Mouse (Mus musculus): ENCODE data around the gene Noxo1. TPM values are rescaled to one million over a fixed set of nuclear protein-coding genes. Genes with fewer than 3 reads are reported as not detected.
"Not testable (repeated sequence)": the region's sequence is repeated elsewhere in the genome, so short reads cannot be mapped to it uniquely, and the experiment has no call there.

The Noxo1 gene
- polyA plus RNA-seq (2012; rRNA removed) = 6.2 and 7.1 TPM in 2 replicates

DNA sequence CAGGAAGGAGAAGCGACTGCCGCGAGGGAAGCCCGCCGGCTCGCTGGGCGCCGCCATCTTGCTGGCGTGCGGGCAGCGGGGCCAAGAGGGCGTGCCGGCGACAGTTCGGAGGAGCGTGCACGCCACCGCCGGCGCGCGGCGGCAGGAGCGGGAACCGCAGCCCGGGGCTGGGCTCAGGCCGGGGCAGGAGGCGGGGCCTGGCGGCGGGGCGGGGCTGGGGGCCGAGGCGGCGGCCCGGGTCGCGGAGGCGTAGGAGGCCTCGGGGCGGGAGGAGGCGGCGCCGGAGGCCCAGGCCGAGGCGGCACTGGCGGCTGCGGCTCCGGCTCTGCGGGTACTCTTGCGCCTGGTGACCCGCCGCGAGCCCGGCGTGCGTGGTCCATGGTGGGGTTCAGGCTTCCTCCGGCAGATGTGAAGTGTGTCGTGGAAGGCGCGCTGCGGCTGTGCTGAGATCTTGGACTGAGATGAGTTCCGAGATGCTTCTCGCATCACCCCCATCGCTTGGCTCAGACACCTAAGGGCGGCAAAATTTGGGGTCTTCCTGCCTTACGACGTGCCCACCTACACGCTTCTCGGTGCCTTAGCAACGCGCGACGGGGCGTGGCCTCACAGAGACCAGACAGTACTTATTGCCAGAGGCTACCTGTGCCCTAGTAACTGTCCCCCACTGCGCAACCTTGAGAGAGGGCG, at the start of gene Noxo1, which contains the start of gene Gfer:
Gene Noxo1, plus strand, starts transcription at position 224 of the 687 bp plus-strand sequence.
Gene Gfer, minus strand, starts transcription at position 146 of the 687 bp plus-strand sequence.
- DNase-seq (ENCODE audit: low read depth) = no peak

DNA sequence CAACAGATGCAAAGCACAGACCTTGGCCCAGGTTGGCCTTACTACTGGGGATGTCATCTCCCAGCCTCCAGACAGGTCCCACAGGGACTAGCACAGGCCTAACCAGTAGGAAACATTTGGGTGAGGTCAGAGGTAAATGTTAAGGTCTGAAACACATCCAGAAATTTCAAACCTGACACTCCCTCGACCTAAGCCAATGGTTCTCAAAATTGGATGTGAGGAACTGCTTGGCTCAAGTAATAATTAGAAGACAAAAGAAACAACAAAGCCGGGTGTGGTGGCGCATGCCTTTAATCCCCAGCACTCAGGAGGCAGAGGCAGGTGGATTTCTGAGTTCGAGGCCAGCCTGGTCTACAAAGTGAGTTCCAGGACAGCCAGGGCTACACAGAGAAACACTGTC, 49.7 kb upstream of the Noxo1 start:
- DNase-seq (ENCODE audit: low read depth) = no peak

DNA sequence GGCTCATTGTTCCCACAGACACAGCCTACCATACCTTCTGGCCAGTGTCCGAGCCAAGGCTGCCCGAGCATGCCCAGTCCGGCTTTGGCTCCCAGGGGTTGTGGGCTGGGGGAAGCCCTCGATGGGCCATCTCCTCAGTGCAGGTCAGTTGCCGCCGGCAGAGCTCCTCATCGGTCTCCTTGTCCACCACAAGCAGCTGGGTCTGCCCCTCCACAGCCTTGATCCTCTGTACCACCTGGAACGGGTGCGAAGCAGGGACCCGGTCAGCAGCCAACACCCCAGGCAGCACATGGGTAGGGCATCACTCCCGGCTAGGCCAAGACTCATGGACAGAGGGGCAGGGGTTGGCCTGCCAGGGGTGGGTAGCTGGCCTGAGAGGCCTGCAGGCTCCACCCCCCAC, 48.5 kb upstream of the Noxo1 start:
- no peak for DNase-seq (ENCODE audit: low read depth)

DNA sequence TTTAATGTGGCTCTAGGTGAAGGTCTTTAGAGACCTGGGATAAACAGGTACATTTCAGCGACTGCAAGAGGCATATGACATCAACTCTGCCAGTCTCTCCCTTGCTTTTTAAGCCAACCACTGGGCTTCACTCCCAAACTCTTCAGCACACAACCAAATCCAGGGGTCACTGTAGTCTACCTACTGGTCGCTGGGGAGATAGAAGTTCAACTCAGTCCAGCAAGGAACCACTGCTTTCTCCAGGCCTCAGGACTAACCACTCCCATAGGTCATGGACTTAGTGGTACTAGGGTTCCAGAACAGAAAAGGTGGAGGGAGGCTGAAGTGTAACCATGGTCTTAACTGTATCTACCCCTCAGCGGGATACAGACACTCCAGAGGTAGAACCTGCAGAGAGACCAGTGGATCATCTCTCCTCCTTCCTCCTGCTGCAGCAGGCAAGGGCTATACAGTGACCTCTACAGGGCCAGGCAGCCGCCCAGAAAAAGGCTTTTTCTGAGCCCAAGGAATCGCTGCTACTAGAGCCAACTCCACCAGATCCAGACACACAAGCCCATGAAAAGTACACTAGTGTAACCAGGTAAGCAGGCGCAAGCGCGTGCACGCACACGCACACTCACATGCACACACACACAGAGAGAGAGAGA, 47.2 kb upstream of the Noxo1 start:
- no peak for DNase-seq (ENCODE audit: low read depth)

DNA sequence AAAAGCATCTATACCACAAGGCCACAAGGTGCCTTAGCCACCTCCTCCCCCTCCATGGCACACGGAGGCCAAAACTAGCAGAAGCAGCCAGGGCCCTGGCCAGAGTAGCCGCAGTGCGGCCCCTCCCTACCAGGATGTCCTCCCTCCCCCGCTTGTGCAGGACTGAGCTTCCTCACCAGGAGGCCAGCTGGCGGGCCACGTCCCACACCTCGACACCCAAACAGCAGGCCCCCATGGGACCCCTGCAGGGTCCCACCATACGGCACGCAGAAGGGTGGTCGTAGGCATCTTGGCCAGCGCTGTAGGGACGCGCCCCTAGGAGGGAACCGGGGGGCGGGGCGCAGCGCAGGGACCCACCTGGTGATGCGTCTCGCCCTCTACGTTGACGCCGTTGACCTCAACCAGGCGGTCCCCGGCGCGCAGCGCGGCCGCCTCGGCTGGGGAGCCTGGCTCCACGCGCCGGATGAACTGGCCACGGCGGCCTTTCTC, 46.4 kb upstream of the Noxo1 start:
- DNase-seq (ENCODE audit: low read depth) = no peak

DNA sequence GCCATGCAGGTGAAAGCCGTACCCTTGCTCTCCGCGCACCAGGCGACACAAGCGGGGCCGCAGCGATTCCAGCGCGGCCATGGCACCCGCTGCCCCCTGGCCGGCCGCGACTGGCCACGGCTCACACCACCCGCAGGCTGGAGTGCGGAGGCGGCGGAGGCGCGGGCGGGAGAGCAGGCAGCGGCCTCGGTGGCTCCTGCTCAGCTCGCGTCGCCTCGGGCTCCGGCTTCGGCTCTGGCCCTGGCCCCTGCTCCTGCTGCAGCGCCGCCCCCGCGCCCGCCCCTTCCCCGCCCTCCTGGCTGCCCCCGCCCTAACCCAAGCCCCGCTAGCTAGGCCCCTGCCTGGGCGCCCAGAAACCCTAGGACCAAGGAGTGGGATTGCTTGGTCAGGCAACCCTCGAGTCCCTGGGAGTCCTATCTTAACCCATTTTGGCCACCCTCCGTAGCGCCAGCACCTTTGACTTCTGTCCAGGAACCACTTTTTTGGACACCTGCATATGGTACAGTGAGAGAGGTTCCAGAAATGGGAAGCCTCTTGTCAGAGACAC, 45.9 kb upstream of the Noxo1 start, which contains the start of gene Slc9a3r2:
Gene Slc9a3r2, minus strand, starts transcription at position 258 of the 547 bp plus-strand sequence.
- DNase-seq (ENCODE audit: low read depth) = no peak

DNA sequence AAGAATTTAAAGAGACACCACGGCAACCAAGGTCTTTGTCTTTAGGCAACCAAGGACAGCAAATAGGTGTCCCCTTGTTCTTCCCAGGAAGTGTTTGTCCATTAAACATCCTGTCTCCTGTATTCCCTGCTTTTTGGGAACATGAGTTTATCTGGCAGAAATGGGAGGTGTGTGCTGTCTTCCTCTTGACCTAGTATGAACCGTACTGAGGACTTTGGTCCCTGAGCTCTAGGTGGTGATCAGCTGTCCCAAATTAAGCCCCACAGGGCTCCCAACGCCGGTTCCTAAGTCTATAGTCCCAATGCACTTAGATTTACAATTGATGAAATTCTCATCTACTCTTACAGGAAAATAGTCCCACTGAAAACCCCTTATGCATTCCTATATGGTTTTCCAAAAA, 45.3 kb upstream of the Noxo1 start:
- no peak for DNase-seq (ENCODE audit: low read depth)

DNA sequence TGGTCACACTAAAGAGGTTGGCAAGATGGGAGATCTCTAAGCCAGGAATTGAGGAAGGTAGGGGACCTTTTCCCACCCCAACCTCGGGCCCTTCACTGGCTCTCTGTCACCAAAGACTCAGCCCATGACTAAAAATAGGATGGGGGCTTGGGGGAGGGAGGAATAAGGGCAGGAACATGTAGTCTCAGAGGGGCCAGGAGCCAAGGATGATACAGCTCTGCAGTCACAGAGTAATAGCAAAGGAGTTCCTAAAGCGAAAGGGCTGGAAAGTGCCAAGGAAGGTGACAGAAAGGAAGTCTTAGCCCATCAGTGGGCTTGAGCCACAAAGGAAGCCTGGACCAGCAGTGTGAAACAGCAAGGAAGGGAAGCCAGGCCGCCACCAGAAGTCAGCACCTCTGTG, 44.2 kb upstream of the Noxo1 start:
- no peak for DNase-seq (ENCODE audit: low read depth)

DNA sequence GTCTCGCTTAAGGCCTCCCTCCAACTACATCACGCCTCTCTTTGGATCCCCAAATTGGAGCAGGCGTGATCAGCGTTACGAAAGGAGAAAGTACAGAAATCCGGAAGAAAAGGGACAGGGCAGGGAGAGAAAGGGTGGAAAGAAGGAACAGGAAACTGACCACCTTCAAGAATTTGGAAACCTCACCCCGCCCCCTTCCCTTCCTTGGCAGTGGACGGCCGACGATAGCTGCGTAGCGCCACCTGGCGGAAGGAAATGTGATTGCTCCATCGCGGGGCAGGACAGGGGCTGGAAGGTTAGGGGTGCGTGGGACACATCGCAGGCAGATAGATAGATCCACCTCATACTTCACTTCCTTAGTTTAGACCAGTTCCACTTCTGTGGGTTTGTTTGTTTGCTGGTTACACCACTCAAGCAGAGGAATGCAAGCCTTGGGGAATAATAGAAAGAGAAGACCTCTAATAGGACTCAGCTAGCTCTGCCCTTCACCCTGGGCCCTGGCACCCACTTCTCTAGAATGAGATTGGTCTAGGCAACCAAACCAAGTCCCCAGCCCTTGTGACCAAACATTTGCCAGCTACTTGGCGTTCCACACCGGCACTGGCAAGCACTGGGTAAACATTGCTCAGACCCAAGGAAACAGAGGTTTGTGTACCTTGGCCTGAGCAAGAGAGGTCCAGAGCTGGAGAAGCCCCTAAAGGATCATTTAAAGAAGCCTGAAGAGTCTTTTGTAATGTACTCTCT, 41.9 kb upstream of the Noxo1 start:
- no peak for DNase-seq (ENCODE audit: low read depth)

DNA sequence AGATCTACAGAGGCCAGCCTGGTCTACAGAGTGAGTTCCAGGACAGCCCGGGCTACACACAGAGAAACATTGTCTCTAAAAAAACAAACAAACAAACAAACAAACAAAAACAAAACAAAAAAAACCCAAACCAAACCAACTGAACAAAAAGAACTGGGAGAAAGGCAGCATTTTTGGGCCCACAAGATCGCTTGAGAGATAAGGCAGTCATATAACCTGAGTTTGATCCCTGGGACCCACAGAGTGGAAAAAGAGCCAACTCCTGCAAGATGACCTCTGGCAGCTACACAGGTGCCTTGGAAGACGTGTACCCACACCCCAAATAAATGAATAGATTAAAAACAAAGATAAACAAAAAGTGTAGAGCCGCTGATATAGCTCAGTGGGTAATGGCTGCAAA, 41.1 kb upstream of the Noxo1 start:
- DNase-seq (ENCODE audit: low read depth) = no peak

DNA sequence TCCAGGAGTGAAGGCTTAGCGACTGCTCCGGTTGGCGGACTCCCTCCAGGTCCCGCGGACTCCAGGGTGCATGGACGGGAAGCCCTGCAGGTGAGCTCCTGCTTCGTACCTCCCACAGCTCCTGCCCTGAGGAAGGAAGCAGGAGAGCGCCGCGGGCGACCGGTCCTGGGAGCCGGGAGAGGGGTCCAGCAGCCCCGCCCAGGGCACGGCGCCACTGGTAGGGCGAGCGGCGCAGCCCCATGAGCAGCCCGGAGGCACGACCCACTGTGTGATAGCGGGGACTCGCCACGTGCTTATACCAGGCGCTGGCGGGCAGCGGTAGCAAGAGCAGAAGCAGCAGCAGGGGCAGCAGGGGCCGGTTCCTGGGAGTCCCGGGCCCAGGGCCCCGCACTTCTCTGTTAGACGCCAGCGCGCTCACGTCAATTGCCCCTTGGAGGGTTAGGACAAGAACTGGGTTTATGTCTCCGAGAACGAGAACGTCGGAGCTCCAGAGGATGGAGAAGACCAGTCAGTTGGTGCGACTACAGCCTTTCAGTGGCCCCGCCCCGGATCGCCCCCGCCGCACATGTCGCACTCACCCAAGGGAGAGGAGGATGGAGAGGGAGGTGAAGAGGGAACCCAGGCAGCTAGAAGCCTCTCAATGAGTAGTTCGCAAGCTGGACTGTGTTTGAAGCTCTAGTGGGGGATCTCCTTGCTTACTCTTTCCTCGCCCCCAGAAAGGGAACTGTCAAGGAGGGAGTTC, 37.8 kb upstream of the Noxo1 start, which contains the start of gene Npw:
Gene Npw, minus strand, starts transcription at position 441 of the 742 bp plus-strand sequence.
- DNase-seq (ENCODE audit: low read depth) = no peak

DNA sequence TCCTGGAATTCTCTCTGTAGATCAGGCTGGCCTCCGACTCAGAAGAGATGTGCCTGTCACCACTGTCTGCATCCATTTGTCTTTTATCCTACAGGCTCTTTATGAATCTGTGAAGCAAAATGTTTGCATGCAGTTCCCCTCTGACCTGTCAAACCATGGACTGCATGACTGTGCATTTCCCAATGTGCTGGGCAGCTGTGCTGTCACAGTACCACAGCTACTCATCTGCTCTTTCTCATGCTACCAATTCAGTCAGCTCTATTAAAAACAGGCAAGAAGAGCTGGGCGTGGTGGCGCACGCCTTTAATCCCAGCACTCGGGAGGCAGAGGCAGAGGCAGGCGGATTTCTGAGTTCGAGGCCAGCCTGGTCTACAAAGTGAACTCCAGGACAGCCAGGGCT, 29.0 kb upstream of the Noxo1 start:
- not testable (repeated sequence) for DNase-seq (ENCODE audit: low read depth)

DNA sequence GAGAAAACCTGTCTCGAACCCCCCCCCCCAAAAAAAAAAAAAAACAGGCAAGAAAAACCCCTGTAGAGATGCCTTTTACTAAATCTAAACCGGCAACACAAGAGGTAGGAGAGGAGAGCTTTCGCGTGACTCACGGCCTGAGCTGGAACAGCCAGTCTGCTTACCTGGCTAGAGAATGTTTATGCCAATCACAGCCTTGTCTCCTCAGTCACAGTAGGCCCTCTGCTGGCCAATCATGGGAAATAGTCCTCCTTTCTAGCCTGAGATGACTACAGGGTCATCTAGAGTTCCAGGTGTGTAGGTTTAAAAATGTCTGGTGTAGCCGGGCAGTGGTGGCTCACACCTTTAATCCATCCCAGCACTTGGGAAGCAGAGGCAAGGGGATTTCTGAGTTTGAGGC, 28.6 kb upstream of the Noxo1 start:
- DNase-seq (ENCODE audit: low read depth) = no peak

DNA sequence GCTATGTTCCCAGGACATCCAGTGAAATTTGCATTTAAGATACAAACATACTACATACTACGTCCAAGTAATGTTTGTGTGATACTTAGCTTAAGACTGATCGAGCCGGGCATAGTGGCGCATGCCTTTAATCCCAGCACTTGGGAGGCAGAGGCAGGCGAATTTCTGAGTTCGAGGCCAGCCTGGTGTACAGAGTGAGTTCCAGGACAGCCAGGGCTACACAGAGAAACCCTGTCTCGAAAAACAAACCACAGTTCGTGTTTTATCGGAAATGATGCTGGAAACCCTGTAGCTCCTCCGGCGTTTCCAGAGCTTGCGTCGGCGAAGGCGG, 26.9 kb upstream of the Noxo1 start:
- DNase-seq (ENCODE audit: low read depth) = not testable (repeated sequence)

DNA sequence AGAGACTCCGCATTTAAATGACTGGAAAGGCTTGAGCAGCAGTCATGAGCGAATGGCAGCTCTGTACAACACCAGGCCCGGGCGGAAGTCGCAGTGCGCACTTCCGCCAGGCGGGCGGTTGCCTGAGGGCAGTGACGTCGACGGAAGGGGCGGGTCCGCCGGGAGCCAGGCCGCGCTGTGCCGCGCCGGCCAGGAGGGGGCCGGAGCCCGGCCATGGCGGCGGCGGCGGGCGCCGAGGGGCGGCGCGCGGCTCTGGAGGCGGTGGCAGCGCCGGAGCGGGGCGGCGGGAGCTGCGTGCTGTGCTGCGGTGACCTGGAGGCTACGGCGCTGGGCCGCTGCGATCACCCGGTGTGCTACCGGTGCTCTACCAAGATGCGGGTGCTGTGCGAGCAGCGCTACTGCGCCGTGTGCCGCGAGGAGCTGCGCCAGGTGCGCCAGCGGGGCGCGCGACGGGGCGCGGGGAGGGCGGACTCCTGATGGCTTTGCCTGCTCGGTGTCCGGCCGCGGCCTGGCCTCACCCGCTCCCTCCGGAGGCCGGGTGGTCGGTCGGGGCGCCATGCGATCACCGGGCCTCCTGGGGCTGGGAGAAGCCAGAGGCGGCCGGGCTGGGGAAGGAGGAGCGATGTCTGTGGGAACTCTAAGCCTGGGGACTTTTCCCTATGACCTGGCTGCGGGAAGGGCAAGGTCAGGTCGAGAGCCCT, 26.3 kb upstream of the Noxo1 start, which contains the start of gene Zfp598:
Gene Zfp598, plus strand, starts transcription at position 143 of the 701 bp plus-strand sequence.
- DNase-seq (ENCODE audit: low read depth) = no peak

DNA sequence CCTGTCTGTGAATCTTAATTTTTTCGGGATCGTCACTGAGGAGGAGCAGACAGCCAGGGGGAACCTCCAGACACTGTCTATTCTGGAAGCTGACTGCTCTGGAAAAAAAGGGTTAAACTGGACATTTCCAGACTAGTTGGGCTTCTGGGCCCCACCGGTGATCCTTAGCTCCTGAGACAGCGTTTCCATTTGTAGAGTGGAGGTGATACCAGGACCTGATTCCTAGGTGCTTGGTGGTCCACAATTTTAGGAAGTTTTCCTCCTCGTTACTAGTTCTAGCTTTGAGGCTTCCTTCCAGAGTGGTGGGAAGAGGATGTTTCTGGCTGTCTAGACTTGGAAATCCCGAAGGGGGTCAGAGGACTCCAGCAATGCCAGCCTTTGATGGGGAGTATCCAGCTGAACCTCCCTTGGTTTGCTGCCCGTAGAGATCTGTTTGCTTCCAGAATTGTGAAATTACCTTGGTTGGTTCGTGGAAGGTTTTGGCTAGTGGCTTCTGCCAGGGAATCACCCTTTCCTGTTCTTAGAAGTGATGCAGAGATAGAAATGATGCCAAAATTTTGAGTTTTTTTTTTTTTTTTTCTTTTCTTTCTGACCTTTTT, 25.7 kb upstream of the Noxo1 start:
- no peak for DNase-seq (ENCODE audit: low read depth)

DNA sequence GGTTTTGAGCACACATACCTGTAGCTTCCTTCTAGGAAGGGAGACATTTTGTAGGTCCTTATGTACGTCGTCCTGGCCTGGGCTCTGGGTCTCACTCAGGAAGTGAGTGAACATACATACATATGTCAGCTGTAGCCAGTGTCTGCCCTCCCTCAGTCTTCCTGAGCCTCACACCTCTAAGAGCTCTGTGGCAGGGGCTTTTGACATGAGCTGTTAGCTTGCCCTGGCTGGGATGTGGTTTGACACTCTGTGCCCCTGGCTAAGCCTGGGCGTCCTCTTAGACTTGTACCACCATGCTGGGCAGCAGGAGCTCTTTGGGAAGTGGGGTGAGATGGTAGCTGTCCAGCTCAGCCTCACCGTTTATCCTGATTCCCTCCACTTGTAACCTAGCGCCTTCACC, 24.7 kb upstream of the Noxo1 start:
- DNase-seq (ENCODE audit: low read depth) = no peak

DNA sequence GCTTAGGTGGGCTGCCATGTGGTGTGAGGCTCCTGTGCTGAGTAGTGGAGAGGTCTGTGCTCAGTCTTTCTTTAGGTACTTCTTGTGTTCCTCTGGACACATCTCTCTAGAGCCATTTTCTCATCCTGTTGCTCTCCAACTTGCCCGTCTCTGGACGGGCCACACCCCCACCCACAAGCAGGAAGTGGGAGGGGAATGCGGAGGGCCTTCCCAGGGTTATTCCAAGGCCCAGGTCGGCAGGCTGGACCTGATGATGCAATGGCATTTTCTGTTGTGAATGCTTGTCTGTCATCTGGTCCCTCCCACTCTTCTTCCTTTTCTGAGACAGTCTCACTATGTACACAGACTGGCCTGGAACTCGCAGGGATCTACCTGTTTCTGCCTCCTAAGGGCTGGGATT, 23.9 kb upstream of the Noxo1 start:
- no peak for DNase-seq (ENCODE audit: low read depth)

DNA sequence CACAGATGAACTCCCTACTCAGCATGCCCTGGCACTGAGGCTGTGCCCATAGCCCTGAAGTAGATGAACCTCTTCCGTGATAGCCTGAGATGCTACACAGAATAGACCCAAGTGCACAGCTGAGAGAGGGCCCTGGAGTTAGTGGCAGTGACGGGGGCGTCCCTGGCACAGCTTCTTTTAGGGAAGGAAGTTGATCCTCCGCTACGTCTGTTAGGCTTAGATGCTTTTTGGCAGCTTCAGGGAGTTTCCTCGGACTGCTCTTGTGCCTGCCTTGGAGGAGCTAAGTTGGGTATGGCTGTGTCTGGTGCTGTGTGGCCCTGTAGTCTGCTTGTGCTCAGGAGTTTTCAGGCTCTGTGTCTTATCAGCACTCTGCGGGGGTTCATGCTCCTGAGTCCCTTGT, 21.8 kb upstream of the Noxo1 start:
- DNase-seq (ENCODE audit: low read depth) = no peak

DNA sequence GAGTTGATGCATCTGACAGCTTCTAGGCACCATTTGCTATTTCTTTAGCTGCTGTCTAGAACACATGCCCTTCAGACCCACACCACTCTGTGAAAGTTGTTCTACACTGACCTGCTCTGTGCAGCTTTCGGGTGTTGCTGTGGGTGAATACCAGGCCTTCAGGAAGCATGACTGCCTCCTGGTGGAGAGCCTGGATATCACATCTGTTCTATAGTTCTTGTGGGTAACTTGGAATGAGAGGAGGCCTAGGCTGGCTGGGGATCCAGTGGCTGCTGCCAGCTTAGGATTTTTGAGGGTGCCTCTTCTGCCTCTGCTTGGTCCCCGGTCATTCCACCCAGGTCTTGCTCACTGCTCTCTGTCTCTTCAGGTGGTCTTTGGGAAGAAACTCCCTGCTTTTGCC, 19.8 kb upstream of the Noxo1 start:
- DNase-seq (ENCODE audit: low read depth) = no peak

DNA sequence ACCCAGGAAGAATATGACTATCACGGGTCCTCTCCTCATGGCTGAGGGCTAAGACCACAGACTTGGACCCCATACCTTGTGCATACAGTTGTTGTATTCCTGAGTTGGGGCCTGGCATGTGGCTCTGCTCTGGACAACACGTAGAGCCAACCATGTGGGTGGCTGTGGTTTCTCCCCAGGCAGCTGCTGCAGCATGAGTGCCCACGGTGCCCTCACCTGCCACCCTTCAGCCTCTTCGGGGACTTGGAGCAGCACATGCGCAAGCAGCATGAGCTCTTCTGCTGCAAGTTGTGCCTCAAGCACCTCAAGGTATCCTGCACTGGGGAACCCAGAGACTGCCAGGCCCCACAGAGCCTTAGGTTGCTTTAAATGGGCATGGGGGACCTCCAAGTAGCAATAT, 19.2 kb upstream of the Noxo1 start:
- no peak for DNase-seq (ENCODE audit: low read depth)
